In genomic region chr5:123245518-123245917, GRCm38 (mm10) we compare ENCODE assay signal across 8 mouse cellular contexts. TPM values are rescaled to one million over a fixed set of nuclear protein-coding genes. Genes with fewer than 3 reads are reported as not detected.
DNase-seq lines count a peak whose midpoint lies in the region; ATAC-seq and TF ChIP-seq lines count a peak whose summit lies in the region.

No protein-coding gene starts in this region.

- DNase-seq in liver (peak; percentile 40), MEL (ENCODE audit: low read depth, low spot score) (peak; percentile 49)
- peak; percentile 42 for DNase-seq in cerebellum, adult 11-12 months
- DNase-seq in kidney, postnatal 36 days: peak; percentile 35 to 77
- peak; percentile 77 for DNase-seq in midbrain, embryonic 14.5 days
- no peak for DNase-seq in urinary bladder, postnatal 36 days (ENCODE audit: low spot score in 2 of 2)

- TF ChIP-seq POLR2A in MEL (IDR thresholded peaks at IDR 0.05; ENCODE audit: control insufficient read depth in 1 of 2, insufficient read depth in 1 of 2, low read depth in 1 of 2, low read length in 2 of 2, poor library complexity in 1 of 2): no peak

- peak; percentile 35 for TF ChIP-seq RAD21 in MEL (IDR thresholded peaks at IDR 0.05; ENCODE audit: low read depth, low read length)

- H3K9me3 ChIP-seq in liver, embryonic 12.5 days (replicated peaks): no peaks in the 10 kb centered on the region
- no peaks in the 10 kb centered on the region for H3K9me3 ChIP-seq in MEL (replicated peaks; ENCODE audit: insufficient read depth, low read length)
- H3K9me3 ChIP-seq in forebrain, embryonic 16.5 days (ENCODE audit: control insufficient read depth, low read length): no peaks in the 10 kb centered on the region
- H3K9me3 ChIP-seq in midbrain, embryonic 14.5 days (ENCODE audit: control insufficient read depth, low read length): no peaks in the 10 kb centered on the region

- H3K9ac ChIP-seq in liver, embryonic 12.5 days: no peak overlapping the region
- no peak overlapping the region for H3K9ac ChIP-seq in MEL (ENCODE audit: control insufficient read depth, low read depth, low read length, poor library complexity, severe bottlenecking)
- no peak overlapping the region for H3K9ac ChIP-seq in forebrain, embryonic 16.5 days (replicated peaks; ENCODE audit: low read depth, low read length)
- no peak overlapping the region for H3K9ac ChIP-seq in midbrain, embryonic 14.5 days (replicated peaks; ENCODE audit: low read length)

- no peak overlapping the region for H3K27ac ChIP-seq in liver, embryonic 12.5 days
- H3K27ac ChIP-seq in MEL (ENCODE audit: control insufficient read depth, low read depth, low read length): no peak overlapping the region
- no peak overlapping the region for H3K27ac ChIP-seq in forebrain, embryonic 16.5 days (ENCODE audit: low read length)
- H3K27ac ChIP-seq in midbrain, embryonic 14.5 days (replicated peaks; ENCODE audit: low read depth, low read length): no peak overlapping the region

- H3K79me2 ChIP-seq in MEL (ENCODE audit: control insufficient read depth, insufficient read depth, low read length, poor library complexity): no peaks in the 10 kb centered on the region

- H3K4me1 ChIP-seq in liver, embryonic 12.5 days: no peaks in the 10 kb centered on the region
- no peaks in the 10 kb centered on the region for H3K4me1 ChIP-seq in MEL (ENCODE audit: control insufficient read depth in 1 of 2, insufficient read depth in 2 of 2, low read length in 2 of 2)
- no peaks in the 10 kb centered on the region for H3K4me1 ChIP-seq in forebrain, embryonic 16.5 days (replicated peaks; ENCODE audit: control insufficient read depth, insufficient read depth, low read length)
- H3K4me1 ChIP-seq in midbrain, embryonic 14.5 days (ENCODE audit: control insufficient read depth, insufficient read depth, low read length): no peaks in the 10 kb centered on the region

- ATAC-seq in liver, embryonic 12.5 days: no peak
- 0 out of 2 replicates have a peak, but pooled peaks have one; percentile 28 for ATAC-seq in forebrain, embryonic 16.5 days
- no peak for ATAC-seq in midbrain, embryonic 14.5 days (ENCODE audit: low FRiP score, low TSS enrichment)

- H3K4me3 ChIP-seq in liver, embryonic 12.5 days: no peak overlapping the region
- no peak overlapping the region for H3K4me3 ChIP-seq in MEL (ENCODE audit: control insufficient read depth in 1 of 2, insufficient read depth in 1 of 2, low read depth in 2 of 2, low read length in 2 of 2)
- no peak overlapping the region for H3K4me3 ChIP-seq in forebrain, embryonic 16.5 days (replicated peaks; ENCODE audit: low read length)
- H3K4me3 ChIP-seq in midbrain, embryonic 14.5 days (replicated peaks; ENCODE audit: low read depth, low read length): no peak overlapping the region

- H3K4me2 ChIP-seq in liver, embryonic 12.5 days: no peak overlapping the region
- H3K4me2 ChIP-seq in forebrain, embryonic 16.5 days (ENCODE audit: low read length): no peak overlapping the region
- H3K4me2 ChIP-seq in midbrain, embryonic 14.5 days (ENCODE audit: low read length): no peak overlapping the region

- H3K36me3 ChIP-seq in liver, embryonic 12.5 days: peaks cover 68% of the 10 kb centered on the region
- peaks cover 0 to 6% of the 10 kb centered on the region in 2 experiments; a peak in 2 of 4 replicates for H3K36me3 ChIP-seq in MEL (ENCODE audit: control insufficient read depth in 1 of 2, insufficient read depth in 2 of 2, low read length in 2 of 2)
- peaks cover 10% of the 10 kb centered on the region for H3K36me3 ChIP-seq in forebrain, embryonic 16.5 days (ENCODE audit: control insufficient read depth, insufficient read depth)
- peaks cover 52% of the 10 kb centered on the region for H3K36me3 ChIP-seq in midbrain, embryonic 14.5 days (ENCODE audit: control insufficient read depth, insufficient read depth, low read length)

- peak; percentile 78 to 86 (median 82) for TF ChIP-seq CTCF in MEL (IDR thresholded peaks at IDR 0.05 in 2 of 3, conservative IDR thresholded peaks at IDR 0.05 in 1 of 3; ENCODE audit: control insufficient read depth in 1 of 3, insufficient read depth in 1 of 3, low read depth in 2 of 3, low read length in 3 of 3, poor library complexity in 1 of 3, severe bottlenecking in 1 of 3)

- TF ChIP-seq EP300 in MEL (IDR thresholded peaks at IDR 0.05; ENCODE audit: low read depth in 1 of 2, low read length in 2 of 2): no peak

- 34% methylated on average over 4 of the region's 4 CpGs for WGBS in liver, embryonic 12.5 days (ENCODE audit: insufficient replicate concordance)
- WGBS in forebrain, embryonic 16.5 days: 10% methylated on average over 4 of the region's 4 CpGs
- 10% methylated on average over 4 of the region's 4 CpGs for WGBS in midbrain, embryonic 14.5 days

- H3K27me3 ChIP-seq in liver, embryonic 12.5 days (replicated peaks): no peaks in the 10 kb centered on the region
- H3K27me3 ChIP-seq in MEL (ENCODE audit: control insufficient read depth in 1 of 2, insufficient read depth in 2 of 2, low read length in 2 of 2): no peaks in the 10 kb centered on the region
- H3K27me3 ChIP-seq in forebrain, embryonic 16.5 days (replicated peaks; ENCODE audit: control insufficient read depth, insufficient read depth, low read length): no peaks in the 10 kb centered on the region
- H3K27me3 ChIP-seq in midbrain, embryonic 14.5 days (ENCODE audit: control insufficient read depth, insufficient read depth, low read length): no peaks in the 10 kb centered on the region

TF ChIP-seq in MEL, 35 proteins besides CTCF, POLR2A, EP300 and RAD21:
- no peak for TF ChIP-seq ETS1 (IDR thresholded peaks at IDR 0.05; ENCODE audit: low read depth, low read length)
- TF ChIP-seq MAX (IDR thresholded peaks at IDR 0.05; ENCODE audit: low read length): no peak
- TF ChIP-seq SMC3 (IDR thresholded peaks at IDR 0.05; ENCODE audit: low read depth, low read length): peak; percentile 39; the same call in 1 of the 2 replicates
- TF ChIP-seq SIN3A (IDR thresholded peaks at IDR 0.05; ENCODE audit: low read length): no peak
- no peak for TF ChIP-seq ZC3H11A (IDR thresholded peaks at IDR 0.05; ENCODE audit: low read depth, low read length)
- TF ChIP-seq BHLHE40 (IDR thresholded peaks at IDR 0.05; ENCODE audit: borderline replicate concordance, low read depth, low read length): no peak
- no peak for TF ChIP-seq RCOR1 (IDR thresholded peaks at IDR 0.05; ENCODE audit: low read depth, low read length)
- TF ChIP-seq MXI1 (IDR thresholded peaks at IDR 0.05; ENCODE audit: low read depth, low read length): no peak
- TF ChIP-seq MAZ (IDR thresholded peaks at IDR 0.05; ENCODE audit: low read depth, low read length): no peak

RNA-seq across cellular contexts. Expression of gene Wdr66, which starts 6.4 kb away (rescaled TPM):
- 0.10 and 0.29 TPM in 2 replicates for polyA plus RNA-seq in liver, embryonic 12.5 days (2016; fragmentation: Nextera tagmentation; extraction: Ambion mirVana)
- 0.82 and 1.4 TPM in 2 replicates for total RNA-seq in MEL (2012; rRNA removed)
- 1 to 10 TPM in 1 of 2 experiments, not detected in 1; 3.6 TPM for polyA plus RNA-seq in MEL (2012; ENCODE audit: insufficient read depth in 1 of 2, insufficient read length in 2 of 2, low read depth in 1 of 2, low replicate concordance in 2 of 2, missing spikeins in 1 of 2)
- 1.5 and 1.9 TPM in 2 replicates for polyA plus RNA-seq in forebrain, embryonic 16.5 days (2015; fragmentation: Nextera tagmentation; extraction: Ambion mirVana)
- polyA plus RNA-seq in midbrain, embryonic 14.5 days (2014; fragmentation: Nextera tagmentation; extraction: Ambion mirVana): 0.46 and 1.2 TPM in 2 replicates

Comparison
In these comparisons a context has a peak if more than half of its experiments do, and no peak if none do; other contexts are left out.
1. DNase-seq: peak in liver (single experiment), MEL (single experiment), cerebellum, adult 11-12 months (single experiment), kidney, postnatal 36 days (2 of 2) and midbrain, embryonic 14.5 days (single experiment); none in urinary bladder, postnatal 36 days (0 of 2).